Mouse (Mus musculus) heart, adult 2 months (tissue): ENCODE data around the gene Muc5ac. TPM values are rescaled to one million over a fixed set of nuclear protein-coding genes. Genes with fewer than 3 reads are reported as not detected.

ENCODE experiments used
- DNase-seq, 2 experiments: peaks; one replicate each; pipeline ENCODE4 v3.0.0; 2021
- H3K27ac ChIP-seq: fragments of 200-600 bp; 2 replicates; pipeline ENCODE4 v1.8.1; 2022
- H3K27me3 ChIP-seq: fragments of 200-500 bp; 2 replicates; pipeline ENCODE4 v1.6.1; 2012; ENCODE audit warnings: mild to moderate bottlenecking, low read length, inconsistent platforms, mixed read lengths; ENCODE audit not compliant: control insufficient read depth, insufficient read depth
- H3K36me3 ChIP-seq: fragments of 200-500 bp; 2 replicates; pipeline ENCODE4 v1.6.1; 2012; ENCODE audit warnings: low read length, inconsistent platforms; ENCODE audit not compliant: control insufficient read depth, insufficient read depth
- H3K4me1 ChIP-seq: fragments of 200-500 bp; 2 replicates; pipeline ENCODE4 v1.6.1; 2011; ENCODE audit warnings: low read length; ENCODE audit not compliant: control insufficient read depth, insufficient read depth
- H3K4me3 ChIP-seq: fragments of 200-600 bp; 2 replicates; pipeline ENCODE4 v1.8.1; 2022
- H3K79me2 ChIP-seq: fragments of 200-500 bp; replicated peaks from 2 replicates; pipeline ENCODE4 v1.6.1; 2012; ENCODE audit warnings: mild to moderate bottlenecking, inconsistent platforms, low read length, moderate library complexity, mixed read lengths; ENCODE audit not compliant: control insufficient read depth, insufficient read depth
- H3K9ac ChIP-seq: fragments of 200-500 bp; 2 replicates; pipeline ENCODE4 v1.6.1; 2012; ENCODE audit warnings: low read depth, mild to moderate bottlenecking, control low read depth, inconsistent platforms, low read length, mixed read lengths
- CTCF ChIP-seq: fragments of 200-600 bp; IDR thresholded peaks from 2 replicates; pipeline ENCODE4 v1.8.1; 2022; ENCODE audit warnings: antibody characterized with exemption, mild to moderate bottlenecking, moderate library complexity
- EP300 ChIP-seq: fragments of 200-500 bp; IDR thresholded peaks from 2 replicates; pipeline ENCODE4 v1.6.1; 2011; ENCODE audit warnings: low read depth, low read length, control low read depth; ENCODE audit not compliant: insufficient read depth
- POLR2A ChIP-seq: fragments of 200-500 bp; IDR thresholded peaks from 2 replicates; pipeline ENCODE4 v1.6.1; 2011; ENCODE audit warnings: mild to moderate bottlenecking, low read depth, low read length, control low read depth; ENCODE audit not compliant: insufficient read depth
- WGBS: fragments of 180-500 bp; shearing (Covaris S2); methylation state at CpG from one replicate; pipeline ENCODE4 v1.1.7; 2018; 5-methylcytosine and 5-hydroxymethylcytosine counted together
- intact Hi-C: fragments of 180-260 bp; cut with DNase I; formaldehyde crosslinking; loops from one replicate; pipeline ENCODE4 v1.15.1; 2025
- polyA plus RNA-seq: library from polyadenylated mRNA; depleted of rRNA; stranded (reverse); fragments of >200 nt; gene quantifications from 2 replicates; pipeline ENCODE4 v1.2.3, GENCODE M21; 2012
- total RNA-seq, 2 experiments: library from RNA; stranded (reverse); gene quantifications; 2 replicates each; pipeline ENCODE4 v1.2.3; 2021

Muc5ac gene
- total and polyA plus RNA-seq, 3 experiments = 0.04 TPM; not detected in 2

DNA sequence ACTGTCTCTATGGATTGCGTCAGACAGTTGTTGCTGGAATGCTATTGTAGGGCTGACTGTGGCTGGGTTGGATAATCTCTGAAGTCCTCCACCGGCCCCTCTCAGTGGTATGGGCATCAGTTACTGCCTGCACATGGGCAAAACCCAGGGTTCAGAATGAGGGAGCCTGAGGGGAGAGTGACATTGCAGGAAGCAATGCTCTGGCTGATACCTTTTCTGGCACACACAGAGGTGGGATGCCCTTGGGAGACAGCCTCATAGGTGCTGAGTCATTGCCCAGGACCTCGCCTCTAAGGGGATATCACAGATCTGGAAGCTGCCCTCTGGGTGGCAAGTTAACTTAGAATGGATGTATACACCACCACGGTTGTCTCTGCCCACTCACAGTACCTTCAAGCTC is 24.5 kb downstream of the Muc5ac start:
- TF ChIP-seq POLR2A (no peak), CTCF (no peak), EP300 (no peak)
- H3K27me3 ChIP-seq = no peaks in the 10 kb centered on the region
- no peaks in the 10 kb centered on the region for H3K4me1 ChIP-seq
- no peak overlapping the region for H3K9ac ChIP-seq
- intact Hi-C loops = no loop called here
- WGBS = 67% methylated on average over 4 of the region's 4 CpGs
- H3K4me3 ChIP-seq = no peak overlapping the region
- H3K27ac ChIP-seq = no peak overlapping the region
- DNase-seq = no peak
- no peaks in the 10 kb centered on the region for H3K36me3 ChIP-seq
- no peaks in the 10 kb centered on the region for H3K79me2 ChIP-seq

GRCm38 (mm10) chr7:141815361-141815760 is 26.6 kb downstream of the Muc5ac start:
- Histone ChIP-seq H3K27ac (no peak overlapping the region), H3K4me1 (no peaks in the 10 kb centered on the region), H3K79me2 (no peaks in the 10 kb centered on the region), H3K4me3 (no peak overlapping the region), H3K27me3 (no peaks in the 10 kb centered on the region), H3K9ac (no peak overlapping the region), H3K36me3 (no peaks in the 10 kb centered on the region)
- TF ChIP-seq CTCF (no peak), POLR2A (no peak), EP300 (no peak)
- intact Hi-C loops = no loop called here
- 64% methylated on average over 4 of the region's 4 CpGs for WGBS
- no peak for DNase-seq

DNA sequence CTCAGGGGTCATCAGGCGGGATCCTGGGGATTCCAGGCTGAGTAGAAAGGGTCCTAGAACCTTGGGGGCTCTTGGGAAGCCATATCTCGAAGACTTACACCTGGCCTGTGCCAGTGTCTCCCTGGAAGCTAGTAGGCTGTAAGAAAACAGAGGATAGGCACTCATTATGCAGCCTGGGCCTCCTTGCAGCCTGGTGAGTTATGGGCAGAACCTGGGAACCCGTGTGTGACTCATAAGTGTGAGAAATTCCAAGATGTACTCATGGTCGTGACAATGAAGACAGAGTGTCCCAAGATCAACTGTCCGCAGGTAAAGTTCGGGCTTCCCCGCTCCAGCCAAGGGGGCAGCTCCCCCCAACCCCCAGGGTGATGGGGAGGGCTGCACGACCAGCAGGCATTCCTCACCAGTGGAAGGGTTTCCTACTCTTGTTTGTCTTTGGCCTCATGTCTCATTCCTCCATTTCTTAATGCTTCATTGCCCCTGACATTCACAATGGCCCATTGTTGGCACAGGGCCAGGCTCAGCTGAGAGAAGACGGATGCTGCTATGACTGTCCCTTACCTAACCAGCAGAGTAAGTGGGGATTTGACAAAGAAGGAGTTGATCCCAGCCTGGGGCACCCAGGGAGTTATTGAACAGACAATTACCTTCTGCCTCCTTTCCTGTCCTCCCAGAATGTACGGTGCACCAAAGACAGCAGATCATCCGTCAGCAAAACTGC is 28.7 kb downstream of the Muc5ac start:
- Histone ChIP-seq H3K27me3 (no peaks in the 10 kb centered on the region), H3K27ac (no peak overlapping the region), H3K9ac (no peak overlapping the region), H3K4me3 (no peak overlapping the region), H3K36me3 (no peaks in the 10 kb centered on the region), H3K4me1 (no peaks in the 10 kb centered on the region), H3K79me2 (no peaks in the 10 kb centered on the region)
- DNase-seq = no peak
- intact Hi-C loops = no loop called here
- TF ChIP-seq CTCF (no peak), POLR2A (no peak), EP300 (no peak)
- 66% methylated on average over 11 of the region's 11 CpGs for WGBS

GRCm38 (mm10) chr7:141818267-141818666 is 29.5 kb downstream of the Muc5ac start:
- H3K4me3 ChIP-seq = no peak overlapping the region
- no peaks in the 10 kb centered on the region for H3K27me3 ChIP-seq
- H3K4me1 ChIP-seq = no peaks in the 10 kb centered on the region
- no peaks in the 10 kb centered on the region for H3K79me2 ChIP-seq
- DNase-seq = no peak
- H3K36me3 ChIP-seq = no peaks in the 10 kb centered on the region
- intact Hi-C loops = no loop called here
- 71% methylated on average over 3 of the region's 3 CpGs for WGBS
- H3K9ac ChIP-seq = no peak overlapping the region
- no peak for TF ChIP-seq EP300
- TF ChIP-seq POLR2A = no peak
- TF ChIP-seq CTCF = no peak
- H3K27ac ChIP-seq = no peak overlapping the region

GRCm38 (mm10) chr7:141822582-141823261 is 34.0 kb downstream of the Muc5ac start:
- intact Hi-C loops = no loop called here
- H3K36me3 ChIP-seq = no peaks in the 10 kb centered on the region
- no peaks in the 10 kb centered on the region for H3K79me2 ChIP-seq
- no peak for DNase-seq
- TF ChIP-seq CTCF = no peak
- no peak for TF ChIP-seq EP300
- no peak for TF ChIP-seq POLR2A
- no peak overlapping the region for H3K4me3 ChIP-seq
- H3K9ac ChIP-seq = no peak overlapping the region
- no peak overlapping the region for H3K27ac ChIP-seq
- WGBS = 41% methylated on average over 4 of the region's 4 CpGs
- no peaks in the 10 kb centered on the region for H3K27me3 ChIP-seq
- H3K4me1 ChIP-seq = no peaks in the 10 kb centered on the region

DNA sequence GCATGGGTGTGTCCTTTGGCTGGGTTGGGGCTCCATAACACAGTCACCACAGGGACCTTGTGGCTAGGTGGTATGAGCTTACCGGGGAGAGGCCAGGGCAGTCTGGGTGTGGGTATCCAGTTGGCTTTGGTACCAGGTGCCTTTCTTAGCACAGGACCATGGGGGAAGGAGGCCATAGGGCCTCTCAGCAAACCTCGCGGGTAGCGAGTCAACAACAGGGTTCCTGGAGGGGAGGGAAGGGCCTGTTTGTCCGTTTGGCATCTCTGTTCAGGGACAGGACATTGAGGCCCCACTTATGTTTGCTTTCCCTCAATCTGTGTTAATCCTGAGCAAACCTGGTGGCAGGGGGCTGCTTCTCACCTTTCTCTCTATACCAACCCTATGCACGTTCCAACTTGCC is 34.9 kb downstream of the Muc5ac start:
- intact Hi-C loops = no loop called here
- H3K27me3 ChIP-seq = no peaks in the 10 kb centered on the region
- no peak overlapping the region for H3K27ac ChIP-seq
- no peak for DNase-seq
- H3K4me1 ChIP-seq = no peaks in the 10 kb centered on the region
- TF ChIP-seq POLR2A (no peak), EP300 (no peak), CTCF (no peak)
- H3K4me3 ChIP-seq = no peak overlapping the region
- WGBS = 84% methylated on average over 6 of the region's 6 CpGs
- no peaks in the 10 kb centered on the region for H3K79me2 ChIP-seq
- no peaks in the 10 kb centered on the region for H3K36me3 ChIP-seq
- H3K9ac ChIP-seq = no peak overlapping the region
